Mouse (Mus musculus): ENCODE measurements around the gene Trak2. TPM values are rescaled to one million over a fixed set of nuclear protein-coding genes. Genes with fewer than 3 reads are reported as not detected.
"Not testable (repeated sequence)": the region's sequence is repeated elsewhere in the genome, so short reads cannot be mapped to it uniquely, and the experiment has no call there.

Trak2 gene
- polyA plus RNA-seq (2012; rRNA removed) = 27.9 and 28.6 TPM in 2 replicates

- peak; percentile 52 for DNase-seq (ENCODE audit: low read depth)
These were observed at the start of gene Trak2, which contains the start of gene Stradb for GRCm38 (mm10) chr1:58973366-58974221. Gene Trak2 (minus strand): TSS chr1:58973430. Gene Stradb (plus strand): TSS chr1:58973522.

GRCm38 (mm10) chr1:59021556-59021955 lies 48.3 kb upstream of the Trak2 start:
- DNase-seq (ENCODE audit: low read depth) = no peak

- no peak for DNase-seq (ENCODE audit: low read depth)
These were observed 36.0 kb upstream of the Trak2 start for GRCm38 (mm10) chr1:59009250-59009649.

- DNase-seq (ENCODE audit: low read depth) = no peak
These were observed 22.1 kb upstream of the Trak2 start for GRCm38 (mm10) chr1:58995313-58995712.

GRCm38 (mm10) chr1:58993723-58994122 lies 20.5 kb upstream of the Trak2 start:
- DNase-seq (ENCODE audit: low read depth) = no peak

GRCm38 (mm10) chr1:58993144-58993543 lies 19.9 kb upstream of the Trak2 start:
- DNase-seq (ENCODE audit: low read depth) = no peak

GRCm38 (mm10) chr1:58984586-58984985 lies 11.4 kb upstream of the Trak2 start:
- DNase-seq (ENCODE audit: low read depth) = no peak

- no peak for DNase-seq (ENCODE audit: low read depth)
These were observed 9.0 kb upstream of the Trak2 start for GRCm38 (mm10) chr1:58982276-58982675.

GRCm38 (mm10) chr1:58972851-58973365 lies 322 bp downstream of the Trak2 start:
- DNase-seq (ENCODE audit: low read depth) = no peak

- DNase-seq (ENCODE audit: low read depth) = no peak
These were observed 2.1 kb downstream of the Trak2 start for GRCm38 (mm10) chr1:58971097-58971496.

- DNase-seq (ENCODE audit: low read depth) = no peak
These were observed 3.2 kb downstream of the Trak2 start for GRCm38 (mm10) chr1:58970054-58970453.

- no peak for DNase-seq (ENCODE audit: low read depth)
These were observed 5.7 kb downstream of the Trak2 start for GRCm38 (mm10) chr1:58967534-58967933.

GRCm38 (mm10) chr1:58962865-58963264 lies 10.4 kb downstream of the Trak2 start:
- DNase-seq (ENCODE audit: low read depth) = no peak

- DNase-seq (ENCODE audit: low read depth) = no peak
These were observed 10.8 kb downstream of the Trak2 start for GRCm38 (mm10) chr1:58962418-58962817.

- DNase-seq (ENCODE audit: low read depth) = peak; percentile 60
These were observed 11.9 kb downstream of the Trak2 start for GRCm38 (mm10) chr1:58961152-58961893.

- no peak for DNase-seq (ENCODE audit: low read depth)
These were observed 13.5 kb downstream of the Trak2 start for GRCm38 (mm10) chr1:58959682-58960081.

- DNase-seq (ENCODE audit: low read depth) = not testable (repeated sequence)
These were observed 14.3 kb downstream of the Trak2 start for GRCm38 (mm10) chr1:58958789-58959526.

GRCm38 (mm10) chr1:58957931-58958330 lies 15.3 kb downstream of the Trak2 start:
- DNase-seq (ENCODE audit: low read depth) = no peak

GRCm38 (mm10) chr1:58956229-58956628 lies 17.0 kb downstream of the Trak2 start:
- no peak for DNase-seq (ENCODE audit: low read depth)

- DNase-seq (ENCODE audit: low read depth) = no peak
These were observed 17.5 kb downstream of the Trak2 start for GRCm38 (mm10) chr1:58955716-58956115.

- no peak for DNase-seq (ENCODE audit: low read depth)
These were observed 18.4 kb downstream of the Trak2 start for GRCm38 (mm10) chr1:58954578-58955410.
